Mouse (Mus musculus) spleen, adult 12 weeks (tissue): ENCODE results near the gene Adgre1.
A peak's percentile ranks its signal among the peaks of the same experiment; 100 is the strongest.
"Not testable (repeated sequence)": the region's sequence is repeated elsewhere in the genome, so short reads cannot be mapped to it uniquely, and the experiment has no call there.

Experiments
- DNase-seq: peaks from one replicate; pipeline ENCODE4 v3.0.0; 2022; ENCODE audit warnings: low spot score

Gene Adgre1

GRCm38 (mm10) chr17:57358441-57358840 is at the start of gene Adgre1:
Gene Adgre1 (plus strand): TSS chr17:57358691.
- DNase-seq, result no peak

- DNase-seq, result no peak
Measured at GRCm38 (mm10) chr17:57311801-57312200, 46.7 kb upstream of the Adgre1 start.

GRCm38 (mm10) chr17:57327615-57328014 is 30.9 kb upstream of the Adgre1 start:
- no peak for DNase-seq

GRCm38 (mm10) chr17:57328944-57329343 is 29.5 kb upstream of the Adgre1 start:
- DNase-seq, result no peak

- DNase-seq, result no peak
Measured at GRCm38 (mm10) chr17:57330993-57331392, 27.5 kb upstream of the Adgre1 start.

GRCm38 (mm10) chr17:57332241-57332640 is 26.2 kb upstream of the Adgre1 start:
- no peak for DNase-seq

GRCm38 (mm10) chr17:57334001-57334760 is 24.3 kb upstream of the Adgre1 start:
- no peak for DNase-seq

- peak; percentile 70 for DNase-seq
Measured at GRCm38 (mm10) chr17:57334761-57335150, 23.7 kb upstream of the Adgre1 start.

- not testable (repeated sequence) for DNase-seq
Measured at GRCm38 (mm10) chr17:57335194-57335593, 23.3 kb upstream of the Adgre1 start.

- peak; percentile 77 for DNase-seq
Measured at GRCm38 (mm10) chr17:57335673-57336303, 22.7 kb upstream of the Adgre1 start.

- DNase-seq, result no peak
Measured at GRCm38 (mm10) chr17:57337996-57338395, 20.5 kb upstream of the Adgre1 start.

GRCm38 (mm10) chr17:57339298-57339697 is 19.2 kb upstream of the Adgre1 start:
- DNase-seq, result no peak

GRCm38 (mm10) chr17:57341568-57341967 is 16.9 kb upstream of the Adgre1 start:
- DNase-seq, result no peak

GRCm38 (mm10) chr17:57344029-57344707 is 14.3 kb upstream of the Adgre1 start:
- peak; percentile 12 for DNase-seq

- peak; percentile 25 for DNase-seq
Measured at GRCm38 (mm10) chr17:57347017-57347416, 11.5 kb upstream of the Adgre1 start.

GRCm38 (mm10) chr17:57347781-57348180 is 10.7 kb upstream of the Adgre1 start:
- no peak for DNase-seq

GRCm38 (mm10) chr17:57349067-57349466 is 9.4 kb upstream of the Adgre1 start:
- peak; percentile 15 for DNase-seq

- DNase-seq, result no peak
Measured at GRCm38 (mm10) chr17:57350212-57350611, 8.3 kb upstream of the Adgre1 start.

GRCm38 (mm10) chr17:57351107-57351506 is 7.4 kb upstream of the Adgre1 start:
- DNase-seq, result no peak

GRCm38 (mm10) chr17:57359485-57360241 is 1.2 kb downstream of the Adgre1 start:
- no peak for DNase-seq
